Mouse (Mus musculus) layer of hippocampus, postnatal 25 days (tissue): Measurements from ENCODE around the gene Hps5. TPM values are rescaled to one million over a fixed set of nuclear protein-coding genes. Genes with fewer than 3 reads are reported as not detected.
A peak's percentile ranks its signal among the peaks of the same experiment; 100 is the strongest.
"Not testable (repeated sequence)": the region's sequence is repeated elsewhere in the genome, so short reads cannot be mapped to it uniquely, and the experiment has no call there.

ENCODE experiments used
- DNase-seq, 2 experiments: peaks; one replicate each; pipeline ENCODE4 v3.0.0; 2022; ENCODE audit warnings: mixed read lengths in 2 of 2, low spot score in 1 of 2; ENCODE audit errors: extremely low spot score in 1 of 2
- total RNA-seq, 2 experiments: library from RNA; stranded (reverse); gene quantifications; 2 replicates each; pipeline ENCODE4 v1.2.3; 2021

Gene Hps5
- total RNA-seq, 2 experiments from 2014 or later = 12.2 to 18.4 TPM

GRCm38 (mm10) chr7:46740041-46740440, 55.8 kb downstream of the Hps5 start:
- not testable (repeated sequence) for DNase-seq

DNA sequence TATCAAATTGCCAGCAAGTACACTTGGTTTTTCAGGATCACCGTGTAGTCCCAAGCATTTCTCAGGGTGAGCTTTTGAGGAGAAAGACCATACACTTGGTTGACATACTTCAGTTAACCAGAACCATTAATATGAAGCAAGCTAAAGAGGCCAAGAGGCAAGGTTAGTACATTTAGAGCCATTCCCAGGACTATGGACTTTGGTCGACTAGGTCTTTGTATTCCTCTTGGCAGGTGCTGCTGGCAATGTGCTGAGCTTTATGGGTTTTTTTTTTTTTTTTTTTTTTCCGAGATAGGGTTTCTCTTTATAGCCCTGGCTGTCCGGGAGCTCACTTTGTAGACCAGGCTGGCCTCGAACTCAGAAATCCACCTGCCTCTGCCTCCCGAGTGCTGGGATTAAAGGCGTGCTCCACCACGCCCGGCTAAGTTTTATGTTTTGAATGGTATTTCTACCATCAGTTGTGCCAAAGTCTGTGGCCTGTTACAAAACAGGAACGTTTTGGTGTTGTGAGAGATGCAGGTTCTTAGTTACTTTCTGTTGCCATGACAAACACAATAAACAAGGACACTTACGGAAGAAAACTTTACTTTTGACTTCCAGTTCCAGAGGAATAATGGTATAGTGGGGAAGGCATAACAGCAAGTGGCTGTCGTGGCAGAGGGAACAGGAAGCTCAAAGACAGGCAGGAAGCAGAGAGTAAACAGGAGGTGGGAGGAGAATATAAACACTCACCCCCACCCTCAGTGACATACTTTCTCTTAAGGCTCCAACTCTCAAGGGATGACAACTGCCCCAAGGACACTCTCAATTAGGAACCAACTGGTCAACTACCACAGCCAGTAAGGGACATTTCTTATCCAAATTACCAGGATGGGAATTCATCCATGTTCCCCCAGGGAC, 57.1 kb downstream of the Hps5 start:
- no peak for DNase-seq

- DNase-seq = no peak
Measured at GRCm38 (mm10) chr7:46734983-46735382, 60.9 kb downstream of the Hps5 start.

DNA sequence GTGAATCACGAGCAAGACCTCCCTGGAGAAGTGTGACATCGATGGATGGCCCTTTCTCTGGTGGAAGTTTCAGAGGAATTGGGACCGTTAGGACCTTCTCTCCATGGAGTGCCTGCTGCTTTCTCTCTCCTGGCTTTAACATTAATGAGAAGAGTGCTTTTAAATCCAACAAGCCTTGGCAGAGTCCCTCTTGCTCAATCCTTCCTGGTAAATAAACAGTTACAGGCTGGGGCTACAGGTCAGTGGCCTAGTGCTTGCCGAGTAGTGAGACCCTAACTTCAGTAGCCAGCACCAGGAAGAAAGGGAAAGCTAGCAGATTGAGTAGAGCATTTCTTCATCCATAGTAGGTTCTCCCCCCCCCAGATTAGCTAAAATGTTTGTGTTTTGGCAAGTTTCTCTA, 63.4 kb downstream of the Hps5 start, which contains the start of gene Saa4:
TSS of gene Saa4 (minus strand) at position 146 of the 400 bp plus-strand sequence.
- DNase-seq = no peak

- DNase-seq = no peak
Measured at GRCm38 (mm10) chr7:46727584-46727983, 68.3 kb downstream of the Hps5 start.

- no peak for DNase-seq
Measured at GRCm38 (mm10) chr7:46724396-46724795, 71.5 kb downstream of the Hps5 start.

- DNase-seq = no peak
Measured at GRCm38 (mm10) chr7:46723849-46724248, 72.0 kb downstream of the Hps5 start.

- DNase-seq = no peak
Measured at GRCm38 (mm10) chr7:46723354-46723753, 72.5 kb downstream of the Hps5 start.

GRCm38 (mm10) chr7:46720460-46720859, 75.4 kb downstream of the Hps5 start:
- DNase-seq = no peak

DNA sequence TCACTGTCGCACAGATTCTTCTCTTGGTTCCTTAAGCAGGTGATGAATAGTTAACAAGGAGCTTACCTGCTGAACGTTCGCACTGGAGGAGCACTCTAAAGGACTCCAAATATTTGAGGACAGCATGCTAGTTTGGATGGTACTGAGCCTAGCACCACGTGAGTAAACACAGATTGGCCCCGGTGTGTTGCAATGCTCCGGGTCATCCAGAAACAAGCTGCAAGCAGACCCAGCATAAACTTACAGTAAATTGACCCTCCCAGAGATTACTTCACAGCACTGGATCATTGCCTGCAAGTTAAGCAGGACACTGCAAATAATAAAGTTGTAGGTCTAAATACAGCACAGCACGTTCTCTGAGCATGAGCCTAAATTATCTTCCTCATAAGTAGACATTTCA, 76.3 kb downstream of the Hps5 start:
- DNase-seq = no peak

GRCm38 (mm10) chr7:46718591-46719270, 77.1 kb downstream of the Hps5 start:
- no peak for DNase-seq

DNA sequence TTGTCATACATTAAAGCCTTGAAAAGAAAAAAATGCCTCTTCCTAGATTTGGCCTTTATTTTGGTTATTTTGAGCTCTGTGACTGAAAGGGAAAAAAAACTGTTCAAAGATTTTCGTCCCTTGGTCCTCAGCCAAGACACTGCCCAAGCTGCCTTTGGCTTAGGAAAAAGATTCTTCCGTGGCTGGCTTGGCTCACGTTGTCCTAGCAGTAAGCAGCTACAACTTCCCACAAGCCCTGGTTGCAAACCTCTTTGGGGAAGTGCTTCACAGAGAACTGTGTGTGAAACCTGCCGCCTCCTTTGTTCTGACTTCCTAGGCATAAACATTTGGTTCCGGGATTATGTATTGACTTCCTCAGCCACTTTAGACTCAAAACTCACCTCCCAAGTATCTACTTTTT, 79.0 kb downstream of the Hps5 start:
- DNase-seq = no peak

DNA sequence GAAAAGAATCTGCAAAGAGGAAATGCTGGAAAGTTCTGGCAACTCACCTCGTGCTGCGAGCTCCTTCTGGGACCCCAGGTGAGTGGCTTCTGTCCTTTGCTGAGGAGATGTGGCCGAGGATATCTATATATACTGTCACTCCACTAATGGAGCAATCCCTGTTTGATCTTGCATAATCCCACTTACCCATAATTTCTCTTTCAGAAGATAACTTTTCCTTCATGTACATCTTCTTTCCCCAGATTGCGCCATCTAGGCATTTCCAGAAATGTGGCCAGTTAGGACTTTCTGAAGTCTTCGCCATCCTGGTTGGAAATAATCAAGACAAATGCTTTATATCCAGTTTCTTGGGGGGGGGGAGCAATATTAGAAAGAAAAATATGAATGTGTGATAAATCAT, 80.3 kb downstream of the Hps5 start, which contains the start of gene Saa3:
TSS of gene Saa3 (minus strand) at position 101 of the 400 bp plus-strand sequence.
- DNase-seq = no peak

DNA sequence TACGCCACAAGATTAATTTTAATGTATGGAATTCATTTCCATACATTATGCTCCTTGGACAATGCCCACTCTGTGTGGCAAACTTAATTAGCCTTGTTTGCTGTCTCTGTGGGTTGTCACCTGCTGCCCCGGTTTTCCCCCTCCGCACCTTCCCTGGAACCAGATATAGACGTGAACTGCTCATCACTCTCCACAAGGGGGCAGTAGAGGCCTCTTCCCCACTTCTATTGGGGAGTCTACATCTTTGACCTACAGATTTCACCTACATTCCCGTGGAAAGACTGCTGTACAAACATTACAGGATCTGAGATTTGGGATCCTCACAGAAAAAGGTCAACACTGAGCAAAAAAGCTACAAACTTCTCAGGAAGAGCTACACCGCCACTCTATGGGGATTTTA, 81.3 kb downstream of the Hps5 start:
- peak; percentile 31 to 68 for DNase-seq

- DNase-seq = no peak
Measured at GRCm38 (mm10) chr7:46712250-46712649, 83.6 kb downstream of the Hps5 start.

Other genes with a start within 250 kb of the Hps5 start
- gene Sergef, start 156.3 kb downstream of the Hps5 start, total RNA-seq = 10 to 100 TPM; 40.2 to 46.2 TPM
- gene Tph1, start 123.5 kb downstream of the Hps5 start, total RNA-seq = under 1 TPM; 0.14 to 0.57 TPM
- 10 to 100 TPM in 1 of 2 experiments, 1 to 10 TPM in 1; 9.5 to 10.6 TPM for gene Saal1, start 85.4 kb downstream of the Hps5 start, total RNA-seq
- gene Saa3, start 80.4 kb downstream of the Hps5 start, total RNA-seq = not detected
- gene Saa4, start 63.5 kb downstream of the Hps5 start, total RNA-seq = not detected
- not detected for gene Saa1, start 53.1 kb downstream of the Hps5 start, total RNA-seq
- gene Saa2, start 44.3 kb downstream of the Hps5 start, total RNA-seq = not detected
- 10 to 100 TPM; 38.8 to 39.9 TPM for gene Gtf2h1, start within 50 bp of the Hps5 start, total RNA-seq
- 100 to 1,000 TPM; 303 to 347 TPM for gene Ldha, start 45.4 kb upstream of the Hps5 start, total RNA-seq
- gene Ldhc, start 65.1 kb upstream of the Hps5 start, total RNA-seq = not detected
- gene Tsg101, start 123.9 kb upstream of the Hps5 start, total RNA-seq = 10 to 100 TPM; 69.3 to 80.6 TPM
- 10 to 100 TPM; 14.1 to 14.7 TPM for gene Uevld, start 162.5 kb upstream of the Hps5 start, total RNA-seq
- not detected for gene Gm9999, start 187.5 kb upstream of the Hps5 start, total RNA-seq
- 10 to 100 TPM; 14.2 to 15.5 TPM for gene Spty2d1, start 212.3 kb upstream of the Hps5 start, total RNA-seq